Mouse (Mus musculus) kidney, adult 2 months (tissue): ENCODE measurements at regions not wholly inside any gene's neighbourhood (a gene's known extent, or its start where the extent isn't known, plus 50 kb on each side); places are given as distances from the start of the nearest gene placed in this dataset.
"Not testable (repeated sequence)": the region's sequence is repeated elsewhere in the genome, so short reads cannot be mapped to it uniquely, and the experiment has no call there.

Experiments
- DNase-seq: peaks from one replicate; pipeline ENCODE4 v3.0.0; 2021
- H3K27ac ChIP-seq: fragments of 200-500 bp; 2 replicates; pipeline ENCODE4 v1.5.1; 2012; ENCODE audit warnings: low read depth, low read length, control low read depth, inconsistent platforms; ENCODE audit not compliant: insufficient read depth
- H3K27me3 ChIP-seq: fragments of 200-500 bp; replicated peaks from 2 replicates; pipeline ENCODE4 v1.6.1; 2012; ENCODE audit warnings: mild to moderate bottlenecking, moderate library complexity, low read length, inconsistent platforms; ENCODE audit not compliant: control insufficient read depth, insufficient read depth
- H3K36me3 ChIP-seq: fragments of 200-500 bp; 2 replicates; pipeline ENCODE4 v1.6.1; 2012; ENCODE audit warnings: mild to moderate bottlenecking, moderate library complexity, low read length, inconsistent platforms; ENCODE audit not compliant: control insufficient read depth, insufficient read depth
- H3K4me1 ChIP-seq: fragments of 200-500 bp; 2 replicates; pipeline ENCODE4 v1.6.1; 2011; ENCODE audit warnings: low read length; ENCODE audit not compliant: control insufficient read depth, insufficient read depth
- H3K4me3 ChIP-seq: fragments of 200-500 bp; 2 replicates; pipeline ENCODE4 v1.5.1; 2011; ENCODE audit warnings: mild to moderate bottlenecking, low read depth, low read length, control low read depth; ENCODE audit not compliant: insufficient read depth
- CTCF ChIP-seq: fragments of 200-500 bp; conservative IDR thresholded peaks from 2 replicates; pipeline ENCODE4 v1.5.1; 2011; ENCODE audit warnings: low read depth, mild to moderate bottlenecking, control low read depth, low read length, moderate library complexity, mixed read lengths; ENCODE audit not compliant: insufficient read depth, insufficient read length
- POLR2A ChIP-seq: fragments of 200-500 bp; IDR thresholded peaks from one replicate; pipeline ENCODE4 v1.6.1; 2011; ENCODE audit warnings: low read depth, low read length, control low read depth
- WGBS: fragments of 180-500 bp; shearing (Covaris S2); methylation state at CpG from one replicate; pipeline ENCODE4 v1.1.7; 2018; 5-methylcytosine and 5-hydroxymethylcytosine counted together

DNA sequence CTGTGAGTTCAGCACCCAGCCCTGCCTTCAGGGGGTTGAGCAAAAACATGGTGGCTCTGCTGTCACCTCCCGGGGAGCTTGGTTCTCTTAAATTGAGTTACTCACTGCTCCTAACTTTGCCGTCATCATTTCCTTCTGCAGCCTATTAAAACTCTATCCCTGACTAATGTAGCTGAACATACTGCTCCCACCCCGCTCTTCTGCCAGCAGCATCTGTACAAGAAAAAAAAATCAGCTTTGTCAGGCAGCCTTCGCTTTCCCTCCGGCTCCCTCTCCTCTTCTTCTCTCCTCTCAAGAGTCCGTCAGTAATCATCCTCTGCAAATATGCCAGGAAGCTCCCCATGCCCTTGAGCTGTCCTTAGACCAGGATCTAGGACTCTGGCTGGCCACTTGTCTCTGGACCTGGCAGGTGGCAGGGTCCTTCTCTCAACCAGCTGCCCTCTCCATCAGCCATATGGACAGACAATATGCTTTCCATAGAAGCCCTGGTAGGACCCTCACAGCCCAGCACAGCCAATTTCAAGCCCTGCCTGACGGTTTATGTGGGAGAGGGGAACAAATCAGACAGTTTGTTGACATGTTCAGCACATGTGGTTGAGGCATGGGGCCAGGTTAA is 95.0 kb upstream of the Nxpe4 start:
- Histone ChIP-seq H3K4me1 (no peaks in the 10 kb centered on the region), H3K36me3 (no peaks in the 10 kb centered on the region), H3K27me3 (no peaks in the 10 kb centered on the region), H3K4me3 (no peak overlapping the region), H3K27ac (no peak overlapping the region)
- TF ChIP-seq CTCF (no peak), POLR2A (no peak)
- WGBS = 61% methylated on average over 7 of the region's 7 CpGs
- no peak for DNase-seq

DNA sequence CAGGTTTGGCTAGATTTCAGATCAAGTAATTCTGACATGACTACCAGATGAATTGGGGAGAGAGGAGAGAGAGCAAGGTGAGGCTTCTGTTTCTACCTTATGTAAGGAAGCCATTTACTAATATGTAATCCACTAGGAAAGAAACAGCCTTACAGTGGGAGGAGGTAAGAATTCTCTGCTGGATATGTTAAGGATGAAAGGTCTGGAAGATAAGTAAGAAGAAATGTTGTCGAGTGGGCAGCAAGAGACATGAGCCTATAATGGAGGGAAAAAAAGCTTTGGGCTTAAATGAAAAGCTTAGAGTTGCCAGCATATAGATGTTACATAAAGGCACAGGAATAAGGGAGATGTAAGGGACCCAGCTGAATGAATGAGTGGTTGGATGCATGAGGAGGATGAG is 89.2 kb upstream of the Nxpe4 start:
- 80% methylated on average over 1 of the region's 1 CpGs for WGBS

DNA sequence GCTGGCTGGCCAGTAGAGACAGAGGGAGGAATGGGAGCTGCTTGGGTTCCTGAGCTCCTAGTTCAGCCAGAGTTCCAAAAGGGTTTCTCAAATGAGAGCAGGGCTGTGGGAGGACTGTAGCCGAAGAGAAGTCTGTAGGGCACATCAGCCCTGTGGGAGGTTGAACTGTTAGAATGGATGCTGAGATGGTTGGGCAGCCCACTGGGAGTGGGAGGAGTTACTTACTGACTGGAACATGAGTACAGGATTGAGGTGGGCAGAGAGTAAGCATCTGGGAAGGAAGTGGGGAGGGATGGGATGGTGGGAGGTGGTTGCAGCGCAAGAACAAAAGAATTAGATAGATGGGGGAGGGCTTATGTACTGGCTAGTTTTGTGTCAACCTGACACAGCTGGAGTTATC is 88.7 kb upstream of the Nxpe4 start:
- no peaks in the 10 kb centered on the region for H3K27me3 ChIP-seq
- no peak for DNase-seq
- TF ChIP-seq POLR2A (no peak), CTCF (no peak)
- no peak overlapping the region for H3K27ac ChIP-seq
- H3K36me3 ChIP-seq = no peaks in the 10 kb centered on the region
- H3K4me1 ChIP-seq = no peaks in the 10 kb centered on the region
- 56% methylated on average over 2 of the region's 2 CpGs for WGBS
- H3K4me3 ChIP-seq = no peak overlapping the region

More for the DNA sequence above, 89.2 kb upstream of the Nxpe4 start:
- Histone ChIP-seq H3K27ac (no peak overlapping the region), H3K4me1 (no peaks in the 10 kb centered on the region), H3K27me3 (no peaks in the 10 kb centered on the region), H3K36me3 (no peaks in the 10 kb centered on the region), H3K4me3 (no peak overlapping the region)
- DNase-seq = no peak
- no peak for TF ChIP-seq POLR2A
- no peak for TF ChIP-seq CTCF

DNA sequence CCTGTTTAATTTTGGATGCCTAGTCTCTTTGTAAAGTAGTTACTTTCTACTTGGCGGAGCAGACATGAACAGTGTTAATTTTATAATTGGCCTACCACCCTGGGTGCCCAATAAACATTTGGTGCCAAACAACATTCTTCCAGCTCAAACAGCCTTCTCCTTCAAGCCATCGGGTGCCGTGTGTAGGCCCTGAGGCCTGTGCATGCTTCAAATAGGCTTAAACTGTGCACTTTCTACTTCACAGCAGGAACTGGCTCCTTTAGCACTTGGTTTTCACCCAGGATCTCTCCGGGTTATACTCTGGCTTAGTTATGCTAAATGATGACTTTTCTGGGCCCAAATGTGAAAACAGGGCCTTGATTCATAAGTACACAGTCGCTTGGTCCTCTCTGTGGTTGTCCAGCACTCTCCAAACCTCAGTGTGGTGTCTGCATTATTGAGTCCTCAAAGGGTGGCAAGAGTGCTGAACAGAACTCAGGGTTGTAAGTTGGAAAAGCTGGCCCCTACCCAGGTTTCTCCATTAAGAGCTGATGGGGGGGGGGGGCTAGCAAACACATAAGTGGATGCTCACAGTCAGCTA is 86.1 kb upstream of the Nxpe4 start:
- whole genome bisulfite sequencing = 87% methylated on average over 5 of the region's 5 CpGs
- Histone ChIP-seq H3K36me3 (no peaks in the 10 kb centered on the region), H3K27me3 (no peaks in the 10 kb centered on the region; the same call in 1 of the 2 replicates), H3K4me3 (no peak overlapping the region), H3K4me1 (no peaks in the 10 kb centered on the region), H3K27ac (no peak overlapping the region)
- no peak for DNase-seq
- no peak for TF ChIP-seq POLR2A
- no peak for TF ChIP-seq CTCF

DNA sequence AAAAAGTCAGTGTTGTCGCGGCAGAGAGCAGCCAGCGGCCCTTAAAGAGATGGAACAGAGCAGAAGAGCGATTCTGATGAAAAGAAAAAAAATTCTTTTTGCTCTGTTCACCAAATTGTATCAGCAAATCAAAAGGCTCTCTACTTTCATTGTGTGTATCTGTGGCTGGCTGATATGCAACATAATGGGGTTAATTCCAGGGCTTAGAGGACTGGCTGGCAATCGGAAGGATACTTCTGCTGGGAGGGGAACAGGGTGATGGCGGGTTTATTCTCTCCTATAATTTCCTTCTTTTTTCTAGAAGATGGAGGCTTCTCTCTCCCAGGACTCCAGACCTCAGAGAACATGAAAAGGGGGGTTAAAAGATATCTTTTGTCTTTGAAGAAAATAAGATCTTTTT is 79.4 kb upstream of the Nxpe4 start:
- TF ChIP-seq CTCF (no peak), POLR2A (no peak)
- no peaks in the 10 kb centered on the region for H3K4me1 ChIP-seq
- no peaks in the 10 kb centered on the region for H3K36me3 ChIP-seq
- WGBS = 78% methylated on average over 6 of the region's 6 CpGs
- no peak overlapping the region for H3K27ac ChIP-seq
- no peaks in the 10 kb centered on the region; the same call in 1 of the 2 replicates for H3K27me3 ChIP-seq
- no peak for DNase-seq
- no peak overlapping the region for H3K4me3 ChIP-seq

DNA sequence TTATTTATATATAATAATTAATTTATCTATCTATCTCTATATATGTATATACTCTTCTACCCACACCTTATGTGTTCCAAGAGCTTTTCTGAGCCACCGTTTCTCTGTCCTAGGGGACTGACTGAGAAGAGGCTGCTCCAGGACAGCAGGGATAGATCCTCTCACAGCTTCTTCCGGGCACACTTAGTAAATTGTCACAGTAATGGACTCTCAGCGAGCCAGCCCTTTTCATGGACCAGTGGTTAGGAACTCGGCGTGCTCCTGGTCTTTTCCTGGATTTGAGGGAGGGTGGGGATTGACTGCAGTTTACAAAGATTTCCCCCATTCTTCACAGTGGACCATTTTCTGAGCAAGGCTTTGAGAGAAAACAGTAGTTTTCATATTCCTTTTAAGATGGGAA is 77.6 kb upstream of the Nxpe4 start:
- WGBS = 22% methylated on average over 5 of the region's 5 CpGs

DNA sequence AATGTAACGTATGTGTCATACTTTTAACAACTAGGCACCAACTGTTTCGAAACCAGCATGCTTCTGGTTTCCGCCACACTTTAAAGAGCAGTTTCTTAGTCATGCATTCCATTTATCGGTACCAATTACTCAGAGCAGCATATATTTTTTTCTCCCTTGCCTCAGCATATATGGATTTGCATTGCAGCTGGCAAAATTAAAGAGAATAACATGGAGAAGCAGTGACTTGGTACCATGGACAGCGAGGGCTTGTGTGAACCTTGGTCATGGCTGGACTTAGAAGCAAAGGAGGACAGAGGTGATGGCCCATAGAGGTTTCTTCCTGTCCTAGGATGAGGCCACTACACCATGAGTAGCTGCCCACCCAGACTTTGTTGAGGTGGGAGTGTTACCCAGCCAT is 72.2 kb upstream of the Nxpe4 start:
- DNase-seq = no peak
- TF ChIP-seq CTCF (no peak), POLR2A (no peak)
- 95% methylated on average over 5 of the region's 5 CpGs for WGBS
- H3K4me3 ChIP-seq = no peak overlapping the region
- H3K27me3 ChIP-seq = no peaks in the 10 kb centered on the region; the same call in 1 of the 2 replicates
- no peaks in the 10 kb centered on the region for H3K4me1 ChIP-seq
- H3K27ac ChIP-seq = no peak overlapping the region
- no peaks in the 10 kb centered on the region for H3K36me3 ChIP-seq

More for the DNA sequence above, 77.6 kb upstream of the Nxpe4 start:
- H3K36me3 ChIP-seq, H3K4me1 ChIP-seq, DNase-seq, H3K4me3 ChIP-seq, H3K27ac ChIP-seq, H3K27me3 ChIP-seq: not testable (repeated sequence)

DNA sequence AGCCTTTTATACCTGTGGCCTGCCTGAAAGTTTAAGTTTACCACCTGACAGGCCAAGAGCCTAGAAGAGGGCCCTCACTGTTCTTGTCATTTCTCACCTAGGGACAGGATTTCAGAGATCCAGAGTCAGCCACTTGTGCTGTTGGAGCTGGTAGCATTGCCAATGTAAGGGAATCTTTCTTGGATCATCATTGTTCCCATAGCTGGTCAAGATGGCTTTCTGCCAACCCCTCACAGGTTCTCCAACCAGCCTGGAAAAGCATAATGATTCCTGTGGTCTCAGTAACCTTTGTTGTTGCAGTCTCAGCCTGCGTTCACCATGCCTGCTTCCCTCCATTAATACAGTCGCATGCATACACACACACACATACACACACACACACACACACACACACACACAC is 67.1 kb upstream of the Nxpe4 start:
- WGBS = 80% methylated on average over 2 of the region's 2 CpGs

More for the DNA sequence above, 67.1 kb upstream of the Nxpe4 start:
- TF ChIP-seq POLR2A (no peak), CTCF (no peak)
- no peaks in the 10 kb centered on the region for H3K4me1 ChIP-seq
- H3K27ac ChIP-seq = no peak overlapping the region
- H3K4me3 ChIP-seq = no peak overlapping the region
- H3K36me3 ChIP-seq = no peaks in the 10 kb centered on the region
- no peak for DNase-seq
- H3K27me3 ChIP-seq = no peaks in the 10 kb centered on the region; the same call in 1 of the 2 replicates
